Mouse (Mus musculus) heart, adult 8-10 months (tissue): Measurements from ENCODE around the gene Tmem63c. TPM values are rescaled to one million over a fixed set of nuclear protein-coding genes. Genes with fewer than 3 reads are reported as not detected.

Experiments
- DNase-seq: peaks from one replicate; pipeline ENCODE4 v3.0.0; 2022; ENCODE audit warnings: low spot score
- total RNA-seq, 4 experiments: library from RNA; stranded (reverse); gene quantifications; 2 replicates each; pipeline ENCODE4 v1.2.4; 2022

Gene Tmem63c
- total RNA-seq, 4 experiments from 2014 or later = 0.08 to 0.28 (median 0.17) TPM; not detected in 1

- no peak for DNase-seq
Observed at GRCm38 (mm10) chr12:87054873-87055272, 33.7 kb downstream of the Tmem63c start.

- no peak for DNase-seq
Observed at GRCm38 (mm10) chr12:87057066-87057465, 35.9 kb downstream of the Tmem63c start.

- DNase-seq = no peak
Observed at GRCm38 (mm10) chr12:87065446-87065845, 44.3 kb downstream of the Tmem63c start.

- DNase-seq = no peak
Observed at GRCm38 (mm10) chr12:87066429-87066828, 45.3 kb downstream of the Tmem63c start.

GRCm38 (mm10) chr12:87070520-87070919, 49.4 kb downstream of the Tmem63c start:
- DNase-seq = no peak

GRCm38 (mm10) chr12:87076610-87077009, 55.5 kb downstream of the Tmem63c start:
- DNase-seq = no peak

GRCm38 (mm10) chr12:87082797-87083196, 61.7 kb downstream of the Tmem63c start:
- DNase-seq = no peak

GRCm38 (mm10) chr12:87087236-87087635, 66.1 kb downstream of the Tmem63c start:
- no peak for DNase-seq

GRCm38 (mm10) chr12:87088331-87088730, 67.2 kb downstream of the Tmem63c start:
- DNase-seq = no peak

GRCm38 (mm10) chr12:87089255-87089654, 68.1 kb downstream of the Tmem63c start:
- DNase-seq = no peak

- DNase-seq = no peak
Observed at GRCm38 (mm10) chr12:87089701-87090100, 68.6 kb downstream of the Tmem63c start.

GRCm38 (mm10) chr12:87091916-87092315, 70.8 kb downstream of the Tmem63c start:
- DNase-seq = no peak

GRCm38 (mm10) chr12:87093249-87093648, 72.1 kb downstream of the Tmem63c start:
- no peak for DNase-seq

- no peak for DNase-seq
Observed at GRCm38 (mm10) chr12:87093671-87094070, 72.5 kb downstream of the Tmem63c start.

- no peak for DNase-seq
Observed at GRCm38 (mm10) chr12:87100331-87100730, 79.2 kb downstream of the Tmem63c start.

- DNase-seq = no peak
Observed at GRCm38 (mm10) chr12:87102165-87102631, 81.1 kb downstream of the Tmem63c start, which contains the start of gene Ngb. Gene Ngb (minus strand): TSS chr12:87102539.

GRCm38 (mm10) chr12:87103471-87103870, 82.3 kb downstream of the Tmem63c start:
- no peak for DNase-seq

- DNase-seq = no peak
Observed at GRCm38 (mm10) chr12:87104796-87105195, 83.7 kb downstream of the Tmem63c start.

GRCm38 (mm10) chr12:87107357-87107977, 86.3 kb downstream of the Tmem63c start:
- no peak for DNase-seq

GRCm38 (mm10) chr12:87121918-87122589, 100.9 kb downstream of the Tmem63c start:
- no peak for DNase-seq

- no peak for DNase-seq
Observed at GRCm38 (mm10) chr12:87127256-87127655, 106.1 kb downstream of the Tmem63c start.

- no peak for DNase-seq
Observed at GRCm38 (mm10) chr12:87130224-87130623, 109.1 kb downstream of the Tmem63c start.

GRCm38 (mm10) chr12:87131181-87131580, 110.0 kb downstream of the Tmem63c start:
- DNase-seq = no peak
